Mouse (Mus musculus) ES-CJ7 (cell line): ENCODE measurements around the gene Lrrc26.

Source experiments
- DNase-seq: peaks from one replicate; pipeline ENCODE4 v3.0.0; 2011; ENCODE audit warnings: low read depth, low spot score

Gene Lrrc26

DNA sequence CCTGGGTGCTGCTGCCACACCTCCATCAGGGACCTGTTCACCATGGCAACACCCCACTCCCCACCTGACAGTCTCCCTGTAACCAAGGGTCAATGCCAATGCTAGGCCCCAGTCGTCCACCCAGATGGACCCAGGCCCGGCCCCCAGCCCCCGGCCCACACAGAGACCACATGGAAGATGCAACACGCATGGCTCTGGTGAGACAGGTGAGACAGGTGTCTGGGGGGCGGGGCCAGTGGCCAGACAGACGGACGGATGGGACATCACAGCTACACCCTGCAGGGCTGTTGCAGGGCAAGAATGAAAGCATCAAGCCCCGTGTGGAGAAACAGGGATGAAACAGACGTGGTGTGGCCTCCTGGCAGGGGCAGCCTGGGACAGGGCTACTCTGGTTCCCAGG is 4.0 kb downstream of the Lrrc26 start:
- DNase-seq: no peak

DNA sequence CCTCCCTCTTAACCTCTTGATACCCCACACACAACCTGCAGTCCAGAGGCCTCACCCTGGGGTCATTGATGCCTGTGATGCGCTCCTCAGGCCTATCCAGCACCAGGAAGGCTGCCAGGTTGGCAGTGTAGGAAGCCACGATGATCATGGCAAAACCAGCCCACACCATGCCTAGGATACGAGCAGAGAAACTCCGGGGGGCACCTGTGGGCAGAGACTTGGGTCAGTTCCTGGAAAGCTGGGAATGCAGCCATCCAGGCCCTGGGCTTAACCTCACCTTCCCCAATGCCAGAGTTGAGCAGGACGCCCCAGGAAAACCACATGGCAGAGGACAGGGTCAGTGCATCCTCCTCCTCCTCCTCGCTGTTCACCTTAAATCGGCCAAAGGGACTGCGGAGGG is 7.4 kb downstream of the Lrrc26 start:
- DNase-seq: no peak

DNA sequence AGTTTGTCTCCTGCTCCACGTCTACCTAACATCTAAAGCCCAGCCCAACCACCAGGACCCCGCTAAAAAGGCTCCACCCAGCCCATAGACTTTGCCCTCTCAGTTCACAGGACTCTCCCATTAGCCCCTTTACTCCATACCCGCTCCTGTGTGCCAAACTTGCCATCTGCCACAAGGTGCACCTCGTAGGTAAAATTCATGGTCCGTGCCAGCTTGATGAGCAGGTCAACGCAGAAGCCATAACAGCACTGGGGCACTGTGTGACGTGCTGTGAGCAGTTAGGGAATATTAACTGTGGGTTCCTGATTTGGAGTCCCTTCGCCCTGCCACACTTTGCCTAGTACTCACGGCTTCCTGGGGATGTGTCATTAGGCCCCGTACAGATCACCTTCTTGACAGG is 8.3 kb downstream of the Lrrc26 start:
- no peak for DNase-seq

DNA sequence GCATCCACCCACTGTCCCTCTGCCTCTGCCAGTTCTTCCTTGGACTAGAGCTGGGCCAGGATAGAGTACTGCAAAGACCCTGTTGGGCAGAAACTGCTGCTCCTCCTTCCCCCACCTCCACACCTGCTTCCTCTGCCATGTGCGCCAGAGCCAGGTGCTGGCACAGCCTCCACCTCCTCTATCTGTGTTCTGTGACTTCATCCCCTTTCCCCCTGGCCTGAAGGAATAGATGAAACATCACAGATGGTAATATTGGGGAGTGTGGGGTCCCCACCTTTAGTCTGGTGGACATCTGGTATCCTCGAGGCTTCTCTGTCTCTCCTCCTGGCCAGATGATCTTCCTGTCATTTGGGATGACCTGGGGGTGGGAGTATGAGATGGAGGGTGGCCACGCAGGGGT is 13.7 kb downstream of the Lrrc26 start:
- no peak for DNase-seq

DNA sequence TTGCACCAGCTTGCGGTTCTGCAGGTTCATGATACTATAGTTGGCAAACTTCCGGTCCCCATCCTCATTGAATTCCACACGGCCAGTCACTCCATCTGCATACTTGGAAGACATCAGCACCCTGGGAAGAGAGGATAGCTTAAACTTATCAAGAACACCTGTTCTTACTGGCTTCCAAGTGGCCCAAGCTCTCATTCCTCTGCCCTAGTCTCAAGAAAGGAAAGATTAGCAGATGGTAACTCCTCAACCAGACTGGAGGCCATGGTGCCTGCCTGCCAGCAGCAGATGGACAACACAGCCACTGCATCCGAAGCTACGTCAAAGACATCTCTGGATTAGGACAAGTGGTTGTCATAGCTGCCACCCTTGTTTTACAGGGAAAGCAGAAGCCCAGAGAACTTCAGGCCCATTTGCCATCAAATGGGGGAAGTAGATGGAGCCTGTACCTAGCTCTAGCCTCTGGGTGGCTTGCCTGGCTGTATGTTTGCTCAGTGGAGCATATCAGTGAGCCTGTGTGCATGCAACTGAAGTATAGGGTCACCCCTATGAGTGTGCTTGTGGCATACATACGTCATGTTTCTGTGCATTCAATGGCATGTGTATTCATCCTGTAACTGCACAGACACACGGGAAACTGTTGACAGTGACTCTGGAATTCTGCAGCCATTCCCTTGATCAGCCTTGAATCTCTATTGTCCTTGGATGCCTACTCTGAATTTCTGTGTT is 14.4 kb downstream of the Lrrc26 start:
- DNase-seq: no peak

DNA sequence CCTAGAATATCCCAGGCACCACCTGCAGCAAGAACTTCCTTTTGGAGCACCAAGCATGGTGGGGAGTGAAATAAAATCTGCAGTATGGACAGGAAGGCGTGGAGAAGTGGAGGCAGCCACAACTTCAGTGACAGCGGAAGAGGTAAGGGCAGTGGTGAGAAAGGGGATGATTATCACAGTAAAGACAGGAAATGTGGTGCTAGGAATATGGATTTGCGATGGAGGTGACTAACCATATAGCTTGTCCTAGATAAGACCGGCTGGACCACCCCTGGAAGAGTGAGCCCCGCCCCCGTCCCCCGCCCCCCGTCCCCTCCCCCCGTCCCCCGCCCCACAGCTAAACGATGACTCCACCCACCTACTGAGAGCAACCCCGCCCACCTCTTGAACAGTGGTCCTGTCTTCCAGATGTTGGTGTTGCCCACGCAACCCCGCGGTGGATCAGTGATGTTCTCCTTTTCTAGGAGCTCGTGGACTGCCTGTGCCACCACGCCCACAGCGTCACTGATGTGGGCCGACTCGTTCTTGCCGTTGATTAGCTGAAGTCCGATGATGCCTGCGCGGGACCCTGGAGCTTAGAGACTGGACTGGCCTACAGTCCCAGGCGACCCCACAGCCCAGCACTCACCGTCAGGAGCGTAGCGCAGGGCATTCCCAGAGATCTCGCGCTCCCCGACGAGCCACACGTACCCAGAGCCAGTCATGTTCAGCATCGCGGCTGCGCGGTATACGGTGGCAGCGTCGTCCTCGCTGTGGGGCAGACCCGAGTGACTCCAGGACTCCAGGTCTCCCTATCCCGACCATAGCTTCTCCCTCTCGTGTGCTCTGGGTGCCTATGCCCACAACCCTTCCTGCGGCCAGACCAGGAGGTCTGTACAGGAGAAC is 15.2 kb downstream of the Lrrc26 start:
- DNase-seq: peak; percentile 52

DNA sequence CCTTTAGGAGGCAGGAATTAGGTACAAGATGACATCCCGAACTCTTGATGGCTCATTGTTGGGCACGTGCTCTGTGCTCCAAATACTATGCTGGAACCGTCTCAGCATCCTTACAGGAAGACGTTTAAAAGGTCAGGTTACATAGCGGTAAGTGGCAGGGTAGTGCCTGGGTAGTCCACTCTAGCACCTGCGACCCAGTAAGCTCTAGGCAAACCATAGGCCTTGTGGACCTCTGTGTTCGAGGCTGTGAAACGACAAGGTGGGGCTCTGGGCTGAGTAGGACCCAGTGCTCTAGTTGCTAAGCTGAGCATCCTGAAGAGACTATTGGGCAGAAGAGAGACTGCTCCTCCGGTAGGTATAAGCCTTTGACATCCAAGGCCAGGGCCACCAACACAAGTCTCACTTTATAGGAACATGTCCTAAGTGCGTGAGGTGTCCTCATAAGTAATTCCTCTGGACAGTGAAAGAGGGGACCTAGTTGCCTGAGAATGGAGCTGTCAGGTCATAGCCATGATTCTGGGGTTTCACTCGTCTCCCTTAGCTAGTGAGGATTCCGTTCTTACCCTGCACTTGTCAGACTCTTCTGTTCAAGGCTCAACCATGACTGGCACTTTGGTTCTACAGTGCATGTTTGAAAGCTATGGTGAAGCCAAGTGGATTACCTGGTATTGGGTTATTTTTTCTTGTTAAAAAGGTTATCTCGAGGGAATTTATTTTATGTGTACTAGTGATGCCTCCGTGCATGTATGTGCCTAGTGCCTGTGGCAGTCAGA is 16.1 kb downstream of the Lrrc26 start:
- DNase-seq: no peak

DNA sequence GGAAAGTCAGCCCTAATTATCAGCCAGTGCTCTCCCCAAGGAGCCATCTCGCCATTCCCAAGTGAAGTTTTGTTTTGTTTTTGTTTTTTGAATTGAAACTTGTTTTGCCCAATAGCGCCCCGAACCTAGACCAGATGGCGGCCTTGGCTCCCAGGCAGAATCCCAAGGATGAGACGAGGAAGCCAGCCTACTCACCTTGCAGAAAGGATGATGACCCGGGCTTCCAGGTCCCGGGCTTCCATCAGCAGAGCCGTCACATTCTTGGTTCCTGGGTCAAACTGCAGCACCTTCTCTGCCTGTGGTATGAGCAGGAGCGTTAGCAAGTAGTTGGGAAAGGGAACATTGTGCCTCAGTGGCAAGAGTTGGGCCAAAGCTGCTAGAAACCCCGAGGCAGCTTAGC is 20.5 kb downstream of the Lrrc26 start:
- no peak for DNase-seq

DNA sequence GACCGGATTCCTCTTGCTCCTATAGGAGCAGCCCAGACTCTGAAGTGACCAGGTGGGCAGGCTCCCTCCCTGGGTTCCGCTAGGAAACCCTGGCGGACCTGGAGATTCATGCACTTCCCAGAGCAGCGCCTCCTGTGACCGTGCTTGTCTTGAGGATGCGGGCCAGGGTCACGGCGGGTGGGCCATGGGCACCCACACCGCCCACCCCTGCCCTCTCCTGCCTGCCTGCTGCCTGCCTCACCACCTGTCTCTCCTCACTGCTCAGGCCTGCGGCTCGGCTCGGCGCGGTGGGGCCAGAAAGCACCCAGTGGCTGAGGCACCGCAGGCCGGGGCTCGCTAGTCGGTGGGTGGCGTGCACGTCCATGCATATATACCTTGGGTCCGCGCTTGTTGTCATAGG is 21.3 kb downstream of the Lrrc26 start:
- no peak for DNase-seq

DNA sequence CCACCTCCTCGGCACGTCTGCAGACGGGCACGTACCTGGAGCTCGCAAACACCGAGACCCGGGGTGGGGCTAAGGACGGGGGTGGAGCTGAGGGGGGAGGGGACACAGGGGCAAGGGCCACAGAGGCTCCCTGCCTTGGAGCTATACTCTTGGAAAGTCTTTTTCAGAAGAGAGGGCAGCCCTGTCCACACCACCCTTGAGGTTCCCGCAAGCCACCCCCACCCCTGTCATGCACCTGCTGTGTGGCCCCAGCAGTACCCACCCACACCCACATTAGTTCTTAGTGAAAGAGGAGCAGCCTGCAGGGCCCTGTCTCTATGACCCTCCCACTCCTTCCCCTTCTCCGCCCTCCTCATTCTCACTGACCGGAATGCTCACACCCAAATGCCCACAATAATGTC is 21.8 kb downstream of the Lrrc26 start:
- peak; percentile 56 for DNase-seq

DNA sequence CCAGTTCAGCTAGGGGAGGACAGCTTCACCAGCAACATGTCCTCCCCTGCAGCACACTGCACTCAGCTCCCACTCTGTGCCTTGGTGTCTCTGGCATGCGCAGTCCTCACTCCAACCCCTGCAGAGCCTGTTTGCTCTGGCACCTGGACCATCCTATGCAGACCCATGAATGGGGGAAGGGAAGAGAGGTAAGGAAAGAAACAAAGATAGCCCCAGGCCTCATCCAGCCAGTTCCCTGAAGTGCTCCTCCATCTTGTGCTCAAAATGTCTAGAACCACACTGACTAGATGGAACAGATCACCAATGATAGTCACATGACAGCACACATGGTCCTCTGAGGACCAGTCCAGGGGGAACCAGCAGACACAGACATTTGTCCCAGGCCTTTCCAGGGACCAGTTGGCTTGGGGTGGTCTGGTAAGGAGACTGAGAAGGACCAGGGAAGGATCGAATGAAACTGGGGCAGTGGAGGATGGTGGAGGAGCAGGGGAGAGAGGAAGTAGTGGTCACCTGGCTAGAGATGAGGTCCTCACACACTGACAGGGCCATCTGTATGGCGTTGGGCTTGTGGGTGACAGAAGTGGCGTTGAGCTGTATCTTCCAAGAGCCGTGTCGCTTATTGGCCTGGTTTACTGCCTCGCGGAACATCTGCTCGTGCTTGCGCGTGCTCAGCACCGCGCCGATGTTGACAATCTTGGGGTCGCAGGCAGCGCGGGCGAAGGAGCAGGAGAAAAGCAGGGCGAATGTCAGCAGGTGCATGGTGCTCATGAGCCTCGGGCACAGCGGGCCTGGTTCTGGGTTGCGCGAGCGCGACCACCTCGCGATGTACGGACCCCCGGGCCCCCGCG is 28.6 kb downstream of the Lrrc26 start:
- peak; percentile 31 for DNase-seq

DNA sequence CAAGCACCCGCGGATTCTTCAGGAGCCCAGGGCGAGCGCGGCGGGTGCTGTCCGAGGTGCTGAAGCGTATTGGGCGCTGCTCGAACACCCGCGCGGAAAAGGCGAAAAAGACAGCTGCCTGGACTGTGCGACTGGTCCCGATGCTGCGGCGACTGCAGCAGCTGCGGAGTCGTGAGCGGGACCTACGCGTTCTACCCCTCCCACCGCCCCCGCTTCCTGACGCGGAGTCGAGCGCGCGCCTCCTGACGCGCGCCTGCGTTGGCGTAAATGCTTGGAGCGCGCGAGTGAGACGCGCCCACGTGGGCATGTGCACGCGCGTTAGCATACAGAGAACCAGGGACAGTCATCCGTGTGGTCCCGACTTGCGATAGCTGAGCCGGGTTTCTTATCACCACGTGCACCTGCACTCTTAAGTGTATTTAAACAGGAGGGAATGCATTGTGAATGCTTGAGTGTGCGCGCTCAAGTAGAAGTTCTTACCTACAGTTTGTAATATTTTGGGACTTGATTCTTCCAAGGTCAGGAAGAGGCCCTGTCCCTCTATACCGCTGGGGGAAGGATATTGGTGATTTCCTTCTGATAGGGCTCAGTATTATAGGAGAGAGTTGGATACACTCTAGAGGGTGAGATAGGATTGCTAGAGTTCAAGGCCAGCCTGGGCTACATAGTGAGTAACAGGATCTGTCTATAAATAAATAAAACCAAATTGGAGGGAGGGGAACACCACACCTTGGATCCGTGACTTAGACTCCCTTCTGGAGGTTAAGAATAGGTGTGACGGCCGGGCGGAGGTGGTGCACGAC is 29.5 kb downstream of the Lrrc26 start, which contains the start of gene Grin1:
Grin1 (minus strand) TSS at position 217 of the 803 bp plus-strand sequence.
- DNase-seq: peak; percentile 82

DNA sequence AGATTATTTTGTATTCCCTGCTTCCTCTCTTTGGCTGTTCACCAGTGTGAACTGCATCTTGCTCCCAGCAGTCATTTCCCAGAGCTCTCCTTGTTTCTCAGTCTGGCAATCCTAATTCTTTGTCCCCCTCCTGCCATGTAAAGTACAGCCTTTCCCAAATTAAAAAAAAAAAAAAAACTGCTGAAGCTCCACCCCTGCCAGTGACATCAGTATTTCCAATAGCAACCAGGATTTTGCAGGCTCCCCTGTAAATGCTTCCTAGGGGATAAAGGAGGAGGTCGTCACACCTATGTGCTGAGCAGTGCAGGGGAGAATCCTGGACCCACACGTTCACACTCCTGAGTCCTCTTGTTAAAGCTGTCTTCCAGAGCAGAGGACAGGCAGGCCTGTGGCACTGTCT is 30.4 kb downstream of the Lrrc26 start:
- no peak for DNase-seq

DNA sequence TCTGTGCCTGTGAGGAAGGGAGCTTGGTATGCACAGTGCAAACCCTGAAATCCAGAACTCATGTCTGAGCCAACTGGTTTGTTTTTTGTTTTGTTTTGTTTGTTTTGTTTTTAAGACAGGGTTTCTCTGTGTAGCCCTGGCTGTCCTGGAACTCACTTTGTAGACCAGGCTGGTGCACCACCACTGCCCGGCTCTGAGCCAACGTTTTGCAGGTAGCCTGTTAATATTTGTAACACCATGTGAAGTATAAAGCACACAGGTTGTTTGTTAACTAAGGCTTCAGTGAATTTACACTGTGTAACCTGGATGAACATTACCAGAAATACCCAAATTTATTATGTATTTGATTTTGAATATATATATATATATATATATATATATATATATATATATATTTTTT is 36.3 kb downstream of the Lrrc26 start:
- DNase-seq: no peak

DNA sequence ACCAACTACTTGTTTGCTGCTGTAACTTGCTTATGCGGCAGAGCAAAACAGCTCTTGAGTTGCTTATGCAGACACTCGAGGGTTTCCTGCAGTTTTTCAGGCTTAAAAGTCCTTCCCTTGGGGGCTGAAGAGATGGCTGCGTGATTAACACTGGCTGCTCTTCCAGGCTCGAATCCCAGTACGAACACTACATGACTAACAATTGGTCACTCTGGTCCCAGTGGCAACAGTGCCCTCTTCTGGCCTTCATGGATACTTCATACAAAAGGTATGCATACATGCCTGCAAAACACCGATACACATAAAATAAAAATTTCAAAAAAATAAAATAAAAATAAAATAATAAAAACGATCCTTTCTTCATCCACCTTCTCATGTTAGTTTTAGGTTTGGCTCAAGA is 38.7 kb downstream of the Lrrc26 start:
- DNase-seq: peak; percentile 77

DNA sequence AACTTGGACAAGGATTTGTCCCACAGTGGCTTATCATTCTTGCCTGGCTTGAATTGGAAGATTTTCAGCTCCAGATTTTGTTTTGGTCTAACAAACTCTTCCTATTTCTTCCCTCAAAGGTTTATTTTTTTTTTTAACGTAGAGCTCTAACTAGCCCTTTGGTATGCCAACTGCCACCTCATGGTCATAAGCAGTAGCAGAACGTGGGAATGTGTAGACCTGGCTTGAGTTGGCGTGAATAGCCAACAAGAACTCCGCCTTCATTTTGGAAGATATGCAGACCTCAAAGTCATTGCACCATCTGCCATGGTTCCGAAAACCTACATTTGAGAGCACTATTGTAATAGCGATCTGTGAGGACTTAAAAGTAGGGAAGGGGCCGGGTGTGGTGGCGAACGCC is 41.8 kb downstream of the Lrrc26 start:
- peak; percentile 43 for DNase-seq

DNA sequence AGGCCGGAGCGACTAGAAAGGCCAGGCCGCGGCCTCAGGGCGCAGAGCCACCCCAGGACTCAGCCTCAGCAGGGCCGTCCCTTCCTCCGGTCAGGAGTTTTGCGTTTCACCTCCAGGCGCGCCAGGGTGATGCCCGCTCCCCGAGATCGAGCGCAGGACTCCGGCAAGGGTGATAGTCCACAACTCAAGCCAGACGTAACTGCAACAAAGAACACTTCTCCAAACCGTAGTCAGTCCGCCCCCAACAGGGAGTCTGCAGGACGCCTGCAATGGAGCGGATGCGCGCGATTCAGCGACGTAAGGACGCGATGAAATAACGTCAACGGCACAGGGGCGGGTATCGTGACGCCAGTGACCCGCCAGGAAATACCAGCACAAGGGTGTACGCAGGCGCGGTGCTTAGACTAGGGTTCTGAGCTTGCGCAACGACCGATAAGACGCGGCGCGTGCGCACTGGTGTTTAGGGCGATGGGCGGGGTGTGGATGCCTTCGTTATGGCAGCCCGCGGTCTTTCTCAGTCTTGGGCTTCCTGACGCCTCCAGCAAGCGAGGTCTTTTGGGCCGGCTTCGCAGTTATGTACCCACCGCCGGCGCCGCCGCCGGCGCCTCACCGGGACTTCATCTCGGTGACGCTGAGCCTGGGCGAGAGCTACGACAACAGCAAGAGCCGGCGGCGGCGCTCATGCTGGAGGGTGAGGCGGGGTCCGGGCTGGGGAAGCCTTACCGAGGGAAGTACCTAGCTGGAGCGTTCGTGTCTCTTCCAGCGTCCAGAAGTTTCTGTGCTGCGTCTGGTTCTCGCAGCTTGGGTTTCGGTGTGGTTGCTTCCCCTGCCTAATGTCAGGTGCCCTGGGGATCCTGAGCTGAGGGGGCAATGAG is 42.8 kb downstream of the Lrrc26 start, which contains the start of gene Man1b1:
Man1b1 (plus strand) TSS at position 53 of the 875 bp plus-strand sequence.
- peak; percentile 100 for DNase-seq

DNA sequence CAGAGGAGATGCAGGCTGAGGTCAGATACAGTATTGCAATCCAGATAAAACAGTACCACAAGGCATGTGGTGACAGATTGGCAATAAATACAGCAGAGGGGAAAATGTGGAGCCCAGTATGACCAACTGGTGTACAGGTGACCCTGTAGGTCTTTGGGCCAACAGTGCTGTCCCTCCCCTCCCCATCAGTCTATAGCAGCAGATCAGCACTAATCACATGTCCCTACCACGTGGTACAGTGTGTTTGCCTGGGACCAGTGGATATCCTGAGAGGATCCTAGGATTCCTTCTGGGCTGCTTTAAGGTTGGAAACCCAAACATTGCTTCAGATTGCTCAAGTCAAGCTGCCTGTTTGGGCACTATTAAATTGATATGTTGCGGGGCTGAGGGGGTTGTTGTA is 43.9 kb downstream of the Lrrc26 start:
- no peak for DNase-seq

DNA sequence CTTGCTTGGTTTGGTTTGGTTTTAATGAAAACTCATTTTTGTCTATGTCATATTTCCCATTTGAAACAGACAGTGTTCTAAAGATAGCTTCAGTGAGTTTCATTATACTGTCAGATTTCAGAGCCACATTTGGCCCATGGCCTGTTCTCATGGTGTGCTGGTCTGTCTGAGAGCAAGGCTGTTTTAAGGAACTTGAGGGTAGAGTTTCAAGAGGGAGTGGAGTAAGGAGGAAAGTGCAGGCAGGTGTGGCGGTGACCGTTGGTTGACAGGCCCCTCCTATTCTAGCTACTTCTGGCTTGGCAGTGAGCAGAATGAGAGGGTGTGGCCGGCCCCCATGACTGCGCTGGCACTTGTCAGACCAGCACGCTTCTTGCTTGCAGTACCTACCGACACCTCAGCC is 48.6 kb downstream of the Lrrc26 start:
- no peak for DNase-seq
